Mouse (Mus musculus) splenic B cell, adult 2 months (primary cell): Measurements from ENCODE around the gene Fgd2.
"Not testable (repeated sequence)": the region's sequence is repeated elsewhere in the genome, so short reads cannot be mapped to it uniquely, and the experiment has no call there.

Source experiments
- DNase-seq: peaks from one replicate; pipeline ENCODE4 v3.0.0-alpha.2; 2011; ENCODE audit warnings: low read depth, low spot score
- H3K27me3 ChIP-seq: 2 replicates; pipeline ENCODE4 v1.6.1; 2012; ENCODE audit warnings: mild to moderate bottlenecking, low read length, moderate library complexity, mixed read lengths; ENCODE audit not compliant: control insufficient read depth, poor library complexity, insufficient read depth, severe bottlenecking
- H3K36me3 ChIP-seq: 2 replicates; pipeline ENCODE4 v1.6.1; 2012; ENCODE audit warnings: mild to moderate bottlenecking, low read length, moderate library complexity, mixed read lengths; ENCODE audit not compliant: control insufficient read depth, poor library complexity, insufficient read depth, severe bottlenecking

The Fgd2 gene

DNA sequence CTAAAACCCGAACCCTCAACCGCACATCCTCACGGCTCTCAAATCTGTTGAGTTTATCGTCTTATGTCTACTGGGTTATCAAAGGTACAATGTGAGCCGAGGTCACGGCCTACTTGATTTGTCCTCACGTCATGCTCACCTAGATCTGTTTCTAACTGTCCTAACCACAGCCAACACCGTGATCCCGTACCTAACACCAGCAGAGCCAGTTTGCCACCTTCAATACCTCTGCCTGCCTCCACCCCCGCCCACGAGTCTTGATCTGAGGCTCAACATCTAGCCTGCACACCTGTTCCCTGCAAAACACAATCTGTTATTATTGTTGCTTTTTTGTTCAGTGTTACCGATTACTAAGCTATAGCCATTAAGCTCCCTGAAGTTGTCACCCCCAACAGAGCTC lies 15.4 kb upstream of the Fgd2 start:
- no peak for DNase-seq
- Histone ChIP-seq H3K36me3 (peaks cover 4% of the 10 kb centered on the region), H3K27me3 (no peaks in the 10 kb centered on the region)

DNA sequence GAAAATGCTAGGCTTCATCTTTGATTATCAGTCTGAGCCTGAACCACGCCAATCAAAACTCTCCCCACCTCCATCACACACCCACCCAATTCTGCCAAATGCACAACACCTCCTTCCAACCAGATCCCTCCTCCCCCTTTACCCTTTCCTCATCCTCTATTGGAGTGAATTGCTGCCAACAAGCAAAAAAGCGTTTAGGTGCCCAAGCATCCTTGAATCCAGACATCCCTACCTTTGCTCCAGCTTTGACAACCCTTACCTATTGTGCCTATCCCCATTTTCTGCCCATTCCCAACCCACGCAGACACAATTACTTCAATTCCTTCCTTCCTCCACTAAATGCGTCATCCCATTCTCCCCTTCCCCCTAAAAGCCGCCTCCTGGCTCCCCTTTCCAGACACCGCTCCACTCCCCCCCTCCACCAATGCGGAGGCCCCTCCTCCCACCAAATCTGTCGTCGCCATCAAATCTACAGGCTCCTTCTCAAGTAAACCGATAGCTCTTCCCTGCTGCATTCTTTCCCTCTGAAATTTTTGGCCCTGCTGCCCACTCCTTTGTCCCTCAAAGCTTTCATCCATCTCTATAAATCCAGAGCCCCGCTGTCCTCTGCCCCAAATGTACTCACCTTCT lies 14.1 kb upstream of the Fgd2 start:
- H3K36me3 ChIP-seq, result peaks cover 2% of the 10 kb centered on the region
- no peak for DNase-seq

DNA sequence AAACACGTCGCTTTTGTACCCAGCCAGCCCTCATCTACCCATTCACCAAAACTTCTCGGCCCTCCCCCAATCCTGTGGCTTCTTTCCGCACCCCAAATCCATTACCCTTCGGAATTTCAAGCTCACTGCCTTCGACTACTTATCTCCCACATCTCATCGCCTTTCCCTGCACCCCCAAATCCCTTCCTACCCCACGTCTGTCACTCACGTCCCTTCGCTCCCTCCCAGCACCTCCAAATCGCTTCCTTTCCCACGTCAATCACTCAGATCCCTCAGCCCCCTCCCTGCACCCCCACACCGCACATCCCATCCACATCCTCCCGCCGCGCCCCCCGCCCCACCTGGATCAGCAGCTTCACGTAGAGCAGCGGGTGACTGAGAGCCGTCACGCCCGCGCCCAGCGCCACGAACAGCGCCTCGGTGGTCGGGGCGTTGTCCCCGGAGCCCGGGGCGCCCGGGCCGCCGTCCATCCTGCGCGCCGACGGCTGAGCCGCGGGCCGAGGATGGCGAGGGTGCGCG lies 13.5 kb upstream of the Fgd2 start:
- peak; percentile 34 for DNase-seq
- peaks cover 2% of the 10 kb centered on the region for H3K36me3 ChIP-seq
- no peaks in the 10 kb centered on the region for H3K27me3 ChIP-seq

More for the DNA sequence above, 14.1 kb upstream of the Fgd2 start:
- H3K27me3 ChIP-seq, result no peaks in the 10 kb centered on the region

DNA sequence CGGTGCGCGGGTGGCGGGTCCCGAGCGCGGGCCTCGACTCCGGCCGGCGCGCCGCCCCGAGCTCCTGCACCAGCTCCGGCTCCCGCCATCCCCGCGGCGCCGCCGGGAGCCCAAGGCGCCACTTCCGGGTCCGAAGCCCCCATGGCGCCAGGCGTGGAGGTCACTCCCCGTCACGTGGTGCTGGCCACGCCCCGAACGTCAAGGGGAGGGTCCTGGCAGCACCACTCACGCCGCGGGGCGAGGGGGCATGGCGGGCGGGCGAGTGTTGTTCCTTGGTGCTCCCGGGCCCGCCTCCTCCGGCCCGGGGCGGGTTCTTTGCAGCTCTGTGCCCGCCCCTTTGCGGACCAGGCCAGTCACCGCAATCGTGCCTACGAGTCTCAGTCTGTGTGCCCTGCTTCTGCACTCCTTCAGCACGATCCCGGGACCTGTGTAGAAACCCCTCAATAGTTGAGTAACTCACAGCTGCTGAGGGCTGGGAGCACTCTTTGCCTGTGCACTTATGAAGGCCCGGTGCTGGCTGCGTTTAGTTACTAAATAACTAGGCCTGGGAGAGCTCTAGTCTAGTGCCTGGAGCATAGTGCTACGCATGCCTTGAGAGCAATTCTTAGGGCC lies 13.0 kb upstream of the Fgd2 start, which contains the start of gene Mtch1:
Mtch1 (minus strand) TSS at position 290 of the 612 bp plus-strand sequence.
- DNase-seq, result peak; percentile 98
- Histone ChIP-seq H3K27me3 (no peaks in the 10 kb centered on the region), H3K36me3 (peaks cover 2% of the 10 kb centered on the region)

DNA sequence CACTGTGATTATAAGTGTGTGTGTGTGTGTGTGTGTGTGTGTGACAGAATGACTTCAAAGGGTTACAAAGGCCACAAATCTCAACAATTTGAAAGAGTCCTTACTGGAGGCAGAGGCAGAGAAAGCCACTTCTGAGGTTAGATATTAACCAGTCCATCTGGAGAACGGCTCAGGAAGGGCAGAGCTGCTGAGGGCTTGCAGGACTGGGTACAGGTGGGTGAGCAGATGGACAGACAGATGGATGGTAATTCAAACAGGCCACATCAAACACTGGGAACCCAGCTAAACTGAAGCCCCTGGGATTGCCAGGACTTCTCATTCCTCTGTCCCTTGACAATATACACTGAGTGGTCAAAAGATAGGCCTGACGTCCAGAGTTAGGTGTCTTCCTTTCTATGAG lies 11.7 kb upstream of the Fgd2 start:
- DNase-seq, result no peak
- Histone ChIP-seq H3K27me3 (no peaks in the 10 kb centered on the region), H3K36me3 (no peaks in the 10 kb centered on the region; the same call in 1 of the 2 replicates)

DNA sequence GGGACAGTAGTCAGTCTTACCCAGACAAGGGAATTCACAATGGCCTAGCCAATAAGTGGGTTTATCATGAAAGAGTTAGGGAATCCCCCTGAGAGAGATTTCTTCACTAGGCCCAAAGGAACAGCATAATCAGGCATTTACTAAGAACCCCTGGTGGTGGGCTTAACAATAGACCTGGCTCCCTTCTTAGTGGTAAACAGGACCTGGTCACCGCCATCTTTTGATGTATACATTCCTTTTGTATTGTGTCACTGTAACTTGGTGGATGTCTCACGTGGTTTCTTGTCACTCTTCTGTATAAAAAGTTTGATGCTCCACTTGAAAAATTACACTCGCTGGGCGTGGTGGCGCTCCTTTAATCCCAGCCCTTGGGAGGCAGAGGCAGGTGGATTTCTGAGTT lies 9.7 kb upstream of the Fgd2 start:
- H3K36me3 ChIP-seq, H3K27me3 ChIP-seq, DNase-seq: not testable (repeated sequence)

DNA sequence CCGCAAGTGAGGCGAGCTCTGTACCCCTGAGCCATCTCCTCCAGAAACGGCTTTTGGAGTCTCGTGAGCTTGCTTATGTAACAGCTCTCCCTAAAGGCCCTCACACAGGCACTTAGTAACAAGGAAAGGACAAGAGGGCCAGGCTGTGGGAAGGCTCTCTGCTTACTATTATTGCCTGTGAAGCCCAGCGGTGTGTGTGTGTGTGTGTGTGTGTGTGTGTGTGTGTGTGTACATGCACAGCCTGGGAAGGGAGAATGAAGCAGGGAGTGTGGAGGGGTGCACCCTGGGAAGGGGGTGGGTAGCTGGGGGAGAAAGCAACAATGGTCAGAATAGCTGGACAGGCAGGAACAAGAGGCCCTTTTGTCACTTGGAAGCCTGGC lies 5.3 kb upstream of the Fgd2 start:
- no peak for DNase-seq
- no peaks in the 10 kb centered on the region for H3K36me3 ChIP-seq
- H3K27me3 ChIP-seq, result no peaks in the 10 kb centered on the region

DNA sequence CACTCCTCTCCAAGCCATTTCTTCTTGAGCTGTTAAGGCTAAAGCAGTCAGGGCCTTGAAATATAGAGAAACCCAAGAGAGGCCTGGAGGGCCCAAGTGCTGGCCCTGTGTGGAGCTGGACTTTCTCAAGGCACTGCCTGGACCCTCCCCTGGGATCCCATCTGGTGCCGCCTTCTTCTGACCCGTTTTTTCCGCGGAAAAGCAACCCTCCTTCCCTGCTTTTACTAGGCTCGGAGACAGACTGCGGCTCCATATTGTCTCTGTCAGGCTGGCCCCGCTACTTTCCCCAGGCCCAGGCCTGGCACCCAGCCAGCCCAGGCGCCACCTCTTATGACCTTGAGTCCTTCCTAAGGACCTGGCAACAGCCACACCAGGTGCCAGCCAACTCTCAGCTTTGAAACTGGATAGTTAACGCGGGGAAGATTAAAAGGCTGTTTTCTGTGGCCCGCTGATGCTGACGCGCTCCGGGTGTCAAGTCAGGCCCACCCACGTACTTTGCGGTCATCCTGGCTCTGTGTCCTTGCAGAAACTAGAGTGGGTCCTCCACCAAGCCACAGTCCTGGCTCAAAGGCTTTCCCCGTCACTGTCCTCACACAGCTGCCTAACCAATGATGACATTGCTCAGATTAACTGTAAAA lies 4.8 kb upstream of the Fgd2 start:
- Histone ChIP-seq H3K27me3 (no peaks in the 10 kb centered on the region), H3K36me3 (no peaks in the 10 kb centered on the region)
- no peak for DNase-seq

DNA sequence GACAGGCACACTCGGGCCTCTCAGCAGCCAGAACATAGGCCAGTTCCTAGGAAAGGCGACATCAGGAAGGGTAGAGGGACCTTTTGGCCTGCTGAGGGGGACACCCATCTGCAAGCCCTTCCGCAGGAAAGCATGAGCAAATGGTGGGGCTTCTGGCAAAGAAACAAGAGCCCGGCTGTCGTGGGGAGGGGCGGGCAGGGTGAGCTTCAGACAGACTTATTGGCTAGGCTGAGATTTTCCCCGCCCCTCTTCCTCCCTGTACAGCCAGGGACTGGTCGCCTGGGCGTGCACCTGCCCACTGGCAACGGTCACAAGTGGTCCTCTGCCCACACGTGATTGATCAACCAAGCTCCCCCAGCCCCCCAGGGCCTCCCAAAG lies 4.2 kb upstream of the Fgd2 start:
- H3K36me3 ChIP-seq, result no peaks in the 10 kb centered on the region
- no peaks in the 10 kb centered on the region for H3K27me3 ChIP-seq
- peak; percentile 51 for DNase-seq

DNA sequence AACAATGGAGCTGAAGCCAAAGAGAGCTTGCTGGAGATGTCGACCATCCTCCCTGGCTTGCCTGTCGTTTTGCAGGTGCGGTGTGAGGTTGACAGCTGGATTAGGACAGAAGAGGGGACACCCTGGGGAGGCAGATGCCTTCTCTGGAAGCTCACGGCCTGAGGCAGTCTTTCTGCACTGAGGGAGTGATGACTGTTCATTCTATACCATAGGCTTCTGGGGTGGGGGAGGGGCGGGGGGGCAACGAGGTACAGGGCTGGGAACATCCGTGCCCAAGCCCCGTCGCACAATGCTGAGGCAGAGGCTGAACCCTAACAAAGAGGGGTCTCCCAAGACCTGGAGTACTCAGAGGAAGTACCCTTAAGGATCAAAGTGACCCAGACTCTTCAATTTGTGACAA lies 3.8 kb upstream of the Fgd2 start:
- Histone ChIP-seq H3K36me3 (no peaks in the 10 kb centered on the region), H3K27me3 (no peaks in the 10 kb centered on the region)
- no peak for DNase-seq

DNA sequence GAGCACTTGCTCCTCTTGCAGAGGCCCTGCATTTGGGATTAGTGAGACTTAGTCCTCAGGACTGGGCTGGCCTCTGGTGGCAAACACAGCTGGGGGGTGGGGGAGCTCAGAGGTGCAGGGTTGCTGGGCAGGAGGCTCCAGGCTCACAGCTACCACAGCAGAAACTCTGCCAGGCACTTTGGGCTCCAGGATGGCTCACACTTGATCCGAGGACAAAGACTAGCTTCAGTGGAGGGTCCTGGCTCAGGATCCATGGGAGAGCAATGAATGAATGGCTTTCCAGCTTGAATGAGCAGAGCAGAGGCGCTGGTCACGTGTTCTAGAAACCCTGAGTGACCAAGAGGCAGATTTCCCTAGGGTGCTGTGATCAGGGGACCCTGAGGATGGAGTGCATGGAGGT lies 1.8 kb upstream of the Fgd2 start:
- no peak for DNase-seq
- Histone ChIP-seq H3K36me3 (no peaks in the 10 kb centered on the region), H3K27me3 (no peaks in the 10 kb centered on the region)

DNA sequence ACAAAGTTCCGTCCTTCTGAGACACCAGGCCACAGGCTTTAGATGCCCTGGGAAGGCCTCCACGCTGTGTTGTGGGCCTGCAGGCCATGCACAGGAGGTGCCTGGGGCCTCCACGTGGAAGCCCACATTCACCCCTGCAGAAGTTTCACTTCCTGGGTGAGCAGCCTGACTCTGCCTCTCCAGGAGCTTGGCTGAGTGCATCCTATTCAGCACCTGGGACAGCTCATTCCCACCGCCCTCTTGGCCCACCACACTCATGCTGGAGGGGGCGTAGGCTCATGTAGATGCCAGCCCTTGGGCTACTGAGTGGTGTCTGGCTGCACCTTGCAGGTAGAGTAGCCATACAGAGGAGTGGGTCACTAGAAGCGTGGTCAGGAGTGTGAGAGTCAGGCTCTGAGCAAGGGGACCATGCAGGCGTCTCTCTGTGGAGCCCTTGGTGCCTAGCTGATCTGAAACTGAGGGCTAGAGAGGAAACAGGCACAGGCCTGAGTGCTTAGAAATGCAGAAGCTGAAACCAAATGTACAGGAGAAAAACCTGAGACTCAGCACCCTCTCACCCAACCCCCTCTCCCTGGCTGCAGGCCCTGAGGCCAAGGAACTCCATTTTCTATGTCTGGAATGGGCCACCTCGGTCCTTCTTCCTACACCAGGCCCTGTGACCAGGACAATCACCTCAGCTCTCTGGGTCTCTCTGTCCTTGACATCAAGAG lies 1.4 kb downstream of the Fgd2 start:
- Histone ChIP-seq H3K36me3 (peaks cover 2% of the 10 kb centered on the region), H3K27me3 (no peaks in the 10 kb centered on the region)
- DNase-seq, result peak; percentile 81

DNA sequence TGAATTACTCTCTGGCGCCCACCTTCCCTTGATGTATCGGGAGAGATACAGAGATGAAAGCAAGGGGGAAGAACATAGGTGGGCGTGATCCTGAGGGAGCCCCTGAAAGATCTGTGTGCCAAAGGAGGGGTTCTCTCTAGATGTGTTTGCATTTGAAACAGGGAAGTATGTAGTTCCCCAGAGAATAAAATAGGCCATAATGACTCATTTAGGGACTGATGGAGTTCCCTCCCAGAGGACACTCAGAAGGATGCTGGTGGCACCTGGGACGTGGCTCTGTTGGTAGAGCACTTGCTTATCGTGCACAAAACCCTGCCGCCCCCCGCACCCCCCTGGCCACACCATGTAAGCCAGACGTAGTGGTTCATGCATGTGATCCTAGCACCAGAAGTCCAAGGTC lies 2.4 kb downstream of the Fgd2 start:
- peak; percentile 72 for DNase-seq
- peaks cover 5% of the 10 kb centered on the region for H3K36me3 ChIP-seq
- H3K27me3 ChIP-seq, result no peaks in the 10 kb centered on the region

DNA sequence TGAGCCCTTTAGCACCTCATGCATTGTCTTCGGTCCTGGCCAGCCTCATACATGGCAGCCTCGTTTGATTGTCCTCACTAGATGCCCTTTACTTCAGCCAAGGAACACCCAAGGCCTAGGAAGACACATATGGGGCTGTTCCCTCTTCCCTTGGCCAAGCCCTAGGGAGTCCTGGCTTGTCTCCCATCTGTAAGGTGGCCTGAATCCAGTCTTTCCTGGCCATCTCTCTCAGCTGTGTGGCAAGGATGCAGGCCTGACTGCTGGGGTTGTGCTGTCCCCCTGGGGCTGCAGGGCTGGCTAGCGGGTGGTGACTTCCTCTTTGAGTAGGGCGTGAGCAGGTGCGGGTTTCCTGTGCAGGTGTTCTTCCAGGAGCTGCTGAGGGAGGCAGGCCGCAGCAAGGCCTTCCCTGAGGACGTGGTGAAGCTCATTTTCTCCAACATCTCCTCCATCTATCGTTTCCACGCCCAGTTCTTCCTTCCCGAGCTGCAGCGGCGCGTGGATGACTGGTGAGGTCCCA lies 4.4 kb downstream of the Fgd2 start:
- no peaks in the 10 kb centered on the region for H3K27me3 ChIP-seq
- DNase-seq, result peak; percentile 69
- peaks cover 12% of the 10 kb centered on the region for H3K36me3 ChIP-seq

DNA sequence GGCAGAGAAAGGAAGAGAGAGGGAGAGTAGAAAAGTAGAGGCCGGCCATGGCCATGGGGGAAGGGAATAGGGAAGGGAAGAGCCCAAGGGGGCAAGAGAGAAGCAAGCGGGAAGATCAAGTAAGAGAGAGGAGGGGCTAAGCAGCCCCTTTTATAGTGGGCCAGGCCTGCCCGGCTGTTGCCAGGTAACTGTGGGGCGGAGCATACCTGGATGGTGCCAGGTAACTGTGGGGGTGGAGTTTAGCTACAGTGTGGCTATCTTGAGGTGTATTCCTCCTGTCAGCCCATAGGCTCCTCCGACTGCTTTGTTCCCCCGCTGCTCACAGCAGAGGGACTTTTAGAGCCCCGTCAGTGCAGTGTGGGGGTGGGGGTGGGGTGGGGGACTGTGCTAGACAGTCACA lies 8.0 kb downstream of the Fgd2 start:
- DNase-seq, result no peak
- Histone ChIP-seq H3K36me3 (peaks cover 13% of the 10 kb centered on the region), H3K27me3 (no peaks in the 10 kb centered on the region)
